Mouse (Mus musculus) kidney, adult 2 months (tissue): ENCODE data around the gene Slc25a23.

Experiments
- CTCF ChIP-seq: fragments of 200-500 bp; conservative IDR thresholded peaks from 2 replicates; pipeline ENCODE4 v1.5.1; 2011; ENCODE audit warnings: low read depth, mild to moderate bottlenecking, control low read depth, low read length, moderate library complexity, mixed read lengths; ENCODE audit not compliant: insufficient read depth, insufficient read length
- POLR2A ChIP-seq: fragments of 200-500 bp; IDR thresholded peaks from one replicate; pipeline ENCODE4 v1.6.1; 2011; ENCODE audit warnings: low read depth, low read length, control low read depth

GRCm38 (mm10) chr17:57038978-57039377 is 20.7 kb downstream of the Slc25a23 start:
- TF ChIP-seq CTCF (peak; percentile 31; the same call in 1 of the 2 replicates), POLR2A (no peak)
